Mouse (Mus musculus) heart, embryonic 15.5 days (tissue): Measurements from ENCODE around the gene Gm44790. TPM values are rescaled to one million over a fixed set of nuclear protein-coding genes. Genes with fewer than 3 reads are reported as not detected.

Source experiments
- ATAC-seq: fragments of 200-750 bp; cut with Nextera tagmentation; replicated peaks from 2 replicates; pipeline ENCODE4 v1.8.0; 2017; ENCODE audit warnings: low read depth, moderate TSS enrichment; ENCODE audit not compliant: insufficient number of reproducible peaks, insufficient read depth, low FRiP score
- H3K27ac ChIP-seq: fragments of 300-500 bp; sonication (generic); 2 replicates; pipeline ENCODE4 v1.5.1; 2015; ENCODE audit warnings: mild to moderate bottlenecking, inconsistent platforms
- H3K27me3 ChIP-seq: fragments of 300-500 bp; sonication (generic); 2 replicates; pipeline ENCODE4 v1.6.1; 2015; ENCODE audit warnings: inconsistent platforms
- H3K36me3 ChIP-seq: fragments of 300-500 bp; sonication (generic); 2 replicates; pipeline ENCODE4 v1.6.1; 2015; ENCODE audit warnings: mild to moderate bottlenecking, inconsistent platforms
- H3K4me1 ChIP-seq: fragments of 300-500 bp; sonication (generic); replicated peaks from 2 replicates; pipeline ENCODE4 v1.6.1; 2015; ENCODE audit warnings: inconsistent platforms
- H3K4me2 ChIP-seq: fragments of 300-500 bp; sonication (generic); 2 replicates; pipeline ENCODE4 v1.6.1; 2015; ENCODE audit warnings: inconsistent platforms, mild to moderate bottlenecking, moderate library complexity
- H3K4me3 ChIP-seq: fragments of 300-500 bp; sonication (generic); 2 replicates; pipeline ENCODE4 v1.5.1; 2015; ENCODE audit warnings: mild to moderate bottlenecking, inconsistent platforms
- H3K9ac ChIP-seq: fragments of 300-500 bp; sonication (generic); 2 replicates; pipeline ENCODE4 v1.6.1; 2015; ENCODE audit warnings: mild to moderate bottlenecking, inconsistent platforms
- H3K9me3 ChIP-seq: fragments of 300-500 bp; sonication (generic); replicated peaks from 2 replicates; pipeline ENCODE4 v1.6.1; 2016; ENCODE audit warnings: inconsistent platforms
- WGBS: fragments of 180-500 bp; shearing (Covaris S2); methylation state at CpG from one replicate; pipeline ENCODE4 v1.1.7; 2015; ENCODE audit warnings: mixed read lengths; 5-methylcytosine and 5-hydroxymethylcytosine counted together
- polyA plus RNA-seq: library from polyadenylated mRNA; unstranded; fragments of >200 nt; fragmentation: Nextera tagmentation; extraction: Ambion mirVana; gene quantifications from 2 replicates; pipeline ENCODE4 v1.2.1, GENCODE M21; 2015

The Gm44790 gene
- polyA plus RNA-seq, 1 experiment from 2014 or later: not detected

DNA sequence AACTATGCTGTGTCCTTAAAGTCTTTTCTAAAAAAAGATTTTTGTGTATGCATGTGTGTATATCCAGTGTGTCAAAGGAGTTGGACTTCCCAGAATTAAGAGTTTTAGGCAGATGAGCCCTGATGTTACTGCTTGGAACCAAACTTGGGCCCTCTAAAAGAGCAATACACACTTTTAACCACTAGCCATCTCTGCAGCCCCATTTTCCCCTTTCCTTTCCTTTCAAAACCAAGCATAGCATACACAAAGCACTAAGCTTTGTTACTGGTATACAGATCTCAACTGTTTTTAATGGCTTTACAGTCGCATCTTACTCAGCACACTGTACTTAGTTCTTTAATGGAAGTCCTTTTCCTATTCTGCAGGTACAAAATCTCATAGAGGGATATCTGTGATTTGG is 13.1 kb downstream of the Gm44790 start:
- H3K9me3 ChIP-seq: no peaks in the 10 kb centered on the region
- peak overlapping the region; percentile 83 for H3K4me2 ChIP-seq
- peaks cover 28% of the 10 kb centered on the region for H3K36me3 ChIP-seq
- no peak for ATAC-seq
- peaks cover 4% of the 10 kb centered on the region for H3K4me1 ChIP-seq
- whole genome bisulfite sequencing: 95% methylated on average over 1 of the region's 1 CpGs
- peak overlapping the region; percentile 90; the same call in 1 of the 2 replicates for H3K9ac ChIP-seq
- H3K27ac ChIP-seq: no peak overlapping the region
- H3K27me3 ChIP-seq: no peaks in the 10 kb centered on the region
- H3K4me3 ChIP-seq: peak overlapping the region; percentile 85

DNA sequence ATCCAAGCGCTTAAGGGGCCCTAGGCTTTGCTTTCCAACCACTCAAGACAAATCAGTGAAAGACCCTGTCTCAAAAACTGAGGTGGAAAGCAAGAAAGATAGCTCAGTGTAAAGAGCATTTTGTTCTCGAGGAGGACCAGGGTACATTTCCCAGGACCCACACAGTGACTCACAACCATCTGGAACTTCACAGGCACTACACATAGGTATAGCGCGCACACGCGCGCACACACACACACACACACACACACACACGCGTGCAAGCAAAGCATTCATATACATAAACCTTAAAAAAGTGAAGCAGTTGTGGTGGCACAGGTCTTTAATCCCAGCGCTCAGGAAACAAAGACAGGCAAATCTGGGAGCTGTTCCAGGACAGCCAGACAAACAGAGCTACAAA is 15.1 kb downstream of the Gm44790 start:
- no peak overlapping the region for H3K27ac ChIP-seq
- H3K9me3 ChIP-seq: no peaks in the 10 kb centered on the region
- H3K4me1 ChIP-seq: peaks cover 4% of the 10 kb centered on the region
- no peak overlapping the region for H3K4me2 ChIP-seq
- 93% methylated on average over 10 of the region's 10 CpGs for WGBS
- ATAC-seq: no peak
- H3K4me3 ChIP-seq: no peak overlapping the region
- no peaks in the 10 kb centered on the region for H3K27me3 ChIP-seq
- H3K36me3 ChIP-seq: peaks cover 27% of the 10 kb centered on the region
- no peak overlapping the region for H3K9ac ChIP-seq

DNA sequence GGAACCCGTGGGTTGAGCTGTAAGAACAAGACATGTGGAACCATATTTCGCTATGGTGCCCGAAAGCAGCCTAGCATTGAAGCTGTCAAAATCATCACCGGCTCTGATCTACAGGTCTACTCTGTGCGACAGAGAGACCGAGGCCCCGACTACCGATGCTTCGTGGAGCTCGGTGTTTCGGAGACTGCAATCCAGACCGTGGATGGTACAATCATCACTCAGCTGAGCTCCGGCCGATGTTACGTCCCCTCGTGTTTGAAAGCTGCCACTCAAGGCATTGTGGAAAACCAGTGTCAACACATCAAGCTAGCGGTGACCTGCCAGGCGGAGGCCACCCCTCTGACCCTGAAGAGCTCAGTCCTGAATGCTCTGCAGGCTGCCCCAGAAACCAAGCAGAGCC is 19.1 kb downstream of the Gm44790 start:
- H3K27ac ChIP-seq: no peak overlapping the region
- no peak overlapping the region for H3K9ac ChIP-seq
- no peak overlapping the region for H3K4me2 ChIP-seq
- no peaks in the 10 kb centered on the region for H3K4me1 ChIP-seq
- no peaks in the 10 kb centered on the region for H3K27me3 ChIP-seq
- peaks cover 43% of the 10 kb centered on the region for H3K36me3 ChIP-seq
- 89% methylated on average over 18 of the region's 18 CpGs for WGBS
- H3K9me3 ChIP-seq: no peaks in the 10 kb centered on the region
- ATAC-seq: no peak
- H3K4me3 ChIP-seq: no peak overlapping the region

DNA sequence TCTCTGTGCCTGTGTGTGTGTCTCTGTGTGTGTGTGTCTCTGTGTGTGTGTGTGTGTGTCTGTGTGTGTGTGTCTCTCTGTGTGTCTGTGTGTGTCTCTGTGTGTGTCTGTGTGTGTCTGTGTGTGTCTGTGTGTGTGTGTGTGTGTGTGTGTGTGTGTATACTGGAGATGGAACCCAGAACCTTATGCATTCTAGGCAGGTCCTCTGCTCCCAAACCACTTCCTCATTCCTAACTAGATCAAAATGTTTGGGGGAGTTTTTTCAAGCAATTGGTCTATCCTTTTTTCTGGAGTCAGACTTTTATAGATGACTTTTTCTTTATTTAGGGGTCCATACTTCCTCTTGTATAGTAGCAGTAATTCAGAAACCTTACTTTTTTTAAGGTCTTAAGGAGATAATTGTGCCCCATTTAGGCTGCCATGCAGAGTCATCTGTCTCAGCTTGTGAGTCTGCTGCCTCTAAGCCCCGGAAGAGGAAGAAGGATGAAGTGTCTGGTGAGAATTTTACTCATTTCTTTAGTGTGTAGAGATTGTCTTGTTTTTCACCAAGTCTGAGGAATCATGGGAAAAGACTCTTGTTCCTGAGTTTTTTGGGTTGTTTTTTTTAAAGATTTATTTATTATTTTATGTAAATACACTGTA is 20.6 kb downstream of the Gm44790 start:
- no peak overlapping the region for H3K4me3 ChIP-seq
- H3K4me2 ChIP-seq: no peak overlapping the region
- H3K27ac ChIP-seq: no peak overlapping the region
- H3K27me3 ChIP-seq: no peaks in the 10 kb centered on the region
- no peak overlapping the region for H3K9ac ChIP-seq
- H3K4me1 ChIP-seq: no peaks in the 10 kb centered on the region
- ATAC-seq: no peak
- no peaks in the 10 kb centered on the region for H3K9me3 ChIP-seq
- WGBS: 79% methylated on average over 1 of the region's 1 CpGs
- peaks cover 51% of the 10 kb centered on the region for H3K36me3 ChIP-seq

DNA sequence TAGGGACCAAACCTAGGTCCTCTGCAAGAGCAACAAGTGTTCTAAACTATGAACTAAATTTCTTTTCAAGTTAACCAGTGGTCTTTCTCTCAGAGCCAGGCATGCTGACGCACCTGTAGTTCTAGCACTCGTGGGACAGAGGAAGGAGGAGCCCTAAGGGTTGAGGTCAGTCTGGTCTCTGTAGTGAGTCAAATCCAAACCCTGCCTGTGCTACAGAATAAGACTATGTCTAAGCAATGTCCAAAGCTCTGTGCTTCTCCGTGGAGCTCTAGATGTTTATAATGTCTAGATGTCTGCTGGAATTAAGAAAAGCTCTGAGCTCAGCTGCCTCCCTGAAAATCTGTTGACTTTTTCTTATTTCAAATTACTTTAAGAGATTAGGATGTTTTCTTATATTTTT is 30.3 kb downstream of the Gm44790 start:
- no peaks in the 10 kb centered on the region for H3K27me3 ChIP-seq

DNA sequence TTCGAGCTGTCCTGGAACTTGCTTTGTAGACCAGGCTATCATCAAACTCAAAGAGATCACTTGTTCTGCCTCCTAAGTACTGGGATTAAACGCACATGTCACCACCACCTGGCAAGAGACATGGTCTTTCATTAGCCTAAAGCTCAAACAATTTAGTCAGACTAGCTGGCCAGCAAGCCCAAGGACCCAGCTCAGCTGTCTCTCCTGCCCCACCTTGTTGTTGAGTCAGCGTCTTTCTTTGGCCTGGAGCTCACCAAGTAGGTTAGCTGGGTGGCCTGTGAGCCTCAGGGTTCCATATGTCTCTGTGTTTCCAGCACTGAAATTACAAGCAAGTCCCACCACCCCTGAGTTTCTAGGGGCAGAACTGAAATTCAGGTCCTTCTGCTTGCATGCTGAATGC is 36.6 kb downstream of the Gm44790 start:
- no peak overlapping the region for H3K4me3 ChIP-seq
- H3K9me3 ChIP-seq: no peaks in the 10 kb centered on the region
- H3K4me2 ChIP-seq: no peak overlapping the region
- H3K9ac ChIP-seq: no peak overlapping the region
- 83% methylated on average over 3 of the region's 3 CpGs for WGBS
- peaks cover 39% of the 10 kb centered on the region for H3K36me3 ChIP-seq
- no peaks in the 10 kb centered on the region for H3K4me1 ChIP-seq
- H3K27ac ChIP-seq: no peak overlapping the region
- ATAC-seq: no peak
- no peaks in the 10 kb centered on the region for H3K27me3 ChIP-seq

More for the DNA sequence above, 30.3 kb downstream of the Gm44790 start:
- Histone ChIP-seq H3K4me2 (no peak overlapping the region), H3K4me1 (no peaks in the 10 kb centered on the region), H3K4me3 (no peak overlapping the region), H3K9me3 (no peaks in the 10 kb centered on the region), H3K27ac (no peak overlapping the region), H3K36me3 (peaks cover 35% of the 10 kb centered on the region), H3K9ac (no peak overlapping the region)
- 82% methylated on average over 3 of the region's 3 CpGs for WGBS
- ATAC-seq: no peak

DNA sequence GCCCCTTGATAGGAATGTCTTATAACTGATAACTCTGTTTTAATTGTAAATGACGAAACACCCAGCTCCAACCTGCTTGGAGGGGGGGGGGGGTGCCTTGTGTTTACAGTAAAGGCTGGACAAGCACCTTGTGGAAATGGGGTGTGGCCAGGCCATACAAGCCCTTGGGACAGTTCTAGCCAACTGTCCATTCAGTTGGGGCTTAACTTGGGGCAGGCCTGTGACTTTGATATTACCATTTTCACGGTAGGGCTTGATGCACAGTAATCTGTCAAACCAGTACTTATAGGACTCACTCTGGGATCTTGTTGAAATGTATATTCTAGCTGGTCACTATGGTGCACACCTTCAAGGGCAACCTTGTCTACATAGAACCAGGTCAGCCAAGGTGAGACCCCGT is 44.9 kb downstream of the Gm44790 start:
- no peaks in the 10 kb centered on the region for H3K9me3 ChIP-seq
- peak overlapping the region; percentile 49; the same call in 1 of the 2 replicates for H3K4me3 ChIP-seq
- ATAC-seq: no peak
- WGBS: 82% methylated on average over 3 of the region's 3 CpGs
- H3K27ac ChIP-seq: peak overlapping the region; percentile 89
- no peaks in the 10 kb centered on the region for H3K27me3 ChIP-seq
- H3K4me2 ChIP-seq: peak overlapping the region; percentile 77
- H3K9ac ChIP-seq: peak overlapping the region; percentile 65; the same call in 1 of the 2 replicates
- peaks cover 18% of the 10 kb centered on the region for H3K36me3 ChIP-seq
- H3K4me1 ChIP-seq: peaks cover 35% of the 10 kb centered on the region

DNA sequence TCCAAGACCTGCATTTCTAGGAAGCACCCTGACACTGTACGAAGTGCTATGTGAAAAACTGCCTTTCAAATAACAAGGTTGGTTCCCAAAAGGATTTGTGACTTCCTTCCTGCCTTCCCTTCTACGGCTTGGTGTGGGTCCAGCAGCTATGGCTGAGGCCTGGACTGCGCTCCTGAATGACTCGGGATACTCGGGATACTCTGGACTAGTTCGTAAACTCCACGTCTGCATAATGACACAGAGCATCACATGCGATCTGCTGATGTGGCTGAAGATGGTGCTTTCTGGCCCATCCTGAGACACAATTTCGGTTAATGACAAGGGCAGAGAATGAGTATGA is 45.3 kb downstream of the Gm44790 start:
- WGBS: 18% methylated on average over 9 of the region's 9 CpGs
- ATAC-seq: no peak
- Histone ChIP-seq H3K4me2 (peak overlapping the region; percentile 77), H3K9me3 (no peaks in the 10 kb centered on the region), H3K27ac (peak overlapping the region; percentile 89), H3K36me3 (peaks cover 16% of the 10 kb centered on the region), H3K27me3 (no peaks in the 10 kb centered on the region), H3K4me1 (peaks cover 38% of the 10 kb centered on the region), H3K4me3 (peak overlapping the region; percentile 49), H3K9ac (peak overlapping the region; percentile 65)

DNA sequence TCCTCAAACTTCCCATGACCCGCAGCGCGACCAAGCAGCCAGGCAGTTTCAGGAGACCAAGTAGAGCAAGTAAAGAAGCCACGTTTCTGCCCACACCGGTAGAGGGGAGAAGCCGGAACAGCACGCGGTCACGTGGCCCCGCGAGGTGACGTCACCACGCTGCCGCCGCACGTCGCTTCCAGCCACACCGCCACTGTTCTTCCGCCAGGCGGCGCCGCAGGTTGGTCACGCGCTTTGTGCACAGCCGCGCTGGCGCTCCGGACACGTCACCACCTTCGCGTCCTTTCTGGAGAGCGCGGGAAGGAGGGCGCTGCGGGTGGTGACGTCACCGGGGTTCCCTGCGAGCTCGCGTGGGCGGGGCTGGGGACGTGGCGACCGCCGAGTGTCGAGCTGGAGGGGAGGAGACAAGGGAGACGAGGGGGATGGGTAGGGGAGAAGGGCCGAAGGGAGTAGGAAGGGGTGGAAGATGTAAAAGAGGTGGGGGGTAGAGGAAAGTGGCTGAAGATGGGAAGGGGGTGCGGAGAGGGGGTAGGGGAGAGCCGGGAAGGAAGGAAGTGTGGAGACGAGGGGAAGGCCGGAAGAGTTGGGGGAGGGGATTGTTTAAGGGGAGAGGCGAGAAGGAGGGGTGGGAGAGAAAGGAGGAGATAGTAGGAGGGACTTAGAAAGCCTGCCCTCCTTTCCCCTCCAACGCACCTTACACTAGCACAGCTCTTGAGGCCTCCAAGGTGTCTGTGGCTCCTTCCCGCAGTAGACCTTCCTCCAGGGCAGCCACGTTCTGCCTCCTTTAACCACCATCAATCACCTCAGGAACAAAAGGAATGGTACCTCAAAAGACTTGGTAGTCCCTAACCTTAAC is 45.9 kb downstream of the Gm44790 start:
- peak overlapping the region; percentile 77 for H3K4me2 ChIP-seq
- peaks cover 43% of the 10 kb centered on the region for H3K4me1 ChIP-seq

DNA sequence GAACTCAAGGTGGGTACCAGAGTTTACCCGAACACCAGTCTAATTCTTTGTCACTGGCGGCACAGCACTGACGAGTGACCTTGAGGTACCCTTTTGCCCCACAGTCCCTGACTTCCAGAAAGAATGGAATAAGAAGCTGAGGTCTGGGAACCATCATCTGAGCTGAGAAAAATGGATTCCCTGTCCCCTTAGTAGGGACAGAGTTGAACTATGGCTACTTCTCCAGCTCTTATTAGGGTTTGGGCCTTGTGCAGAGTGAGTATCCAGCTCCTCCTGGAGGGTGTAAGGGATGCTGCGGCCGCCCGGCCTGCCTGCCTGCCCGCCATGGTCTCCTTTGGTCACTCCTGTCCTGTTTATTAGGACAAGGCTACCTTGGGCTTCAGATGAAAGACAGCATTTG is 46.6 kb downstream of the Gm44790 start:
- Histone ChIP-seq H3K27ac (peak overlapping the region; percentile 89), H3K36me3 (peaks cover 11% of the 10 kb centered on the region), H3K4me1 (peaks cover 50% of the 10 kb centered on the region), H3K9me3 (no peaks in the 10 kb centered on the region), H3K27me3 (no peaks in the 10 kb centered on the region), H3K9ac (peak overlapping the region; percentile 42), H3K4me3 (peak overlapping the region; percentile 49), H3K4me2 (peak overlapping the region; percentile 62)
- 66% methylated on average over 7 of the region's 7 CpGs for WGBS
- ATAC-seq: no peak

More for the DNA sequence above, 45.9 kb downstream of the Gm44790 start:
- Histone ChIP-seq H3K9ac (peak overlapping the region; percentile 65), H3K27me3 (no peaks in the 10 kb centered on the region), H3K27ac (peak overlapping the region; percentile 89), H3K36me3 (peaks cover 11% of the 10 kb centered on the region), H3K9me3 (no peaks in the 10 kb centered on the region), H3K4me3 (peak overlapping the region; percentile 49)
- ATAC-seq: peak; percentile 94
- WGBS: under 1% methylated on average over 56 of the region's 56 CpGs

DNA sequence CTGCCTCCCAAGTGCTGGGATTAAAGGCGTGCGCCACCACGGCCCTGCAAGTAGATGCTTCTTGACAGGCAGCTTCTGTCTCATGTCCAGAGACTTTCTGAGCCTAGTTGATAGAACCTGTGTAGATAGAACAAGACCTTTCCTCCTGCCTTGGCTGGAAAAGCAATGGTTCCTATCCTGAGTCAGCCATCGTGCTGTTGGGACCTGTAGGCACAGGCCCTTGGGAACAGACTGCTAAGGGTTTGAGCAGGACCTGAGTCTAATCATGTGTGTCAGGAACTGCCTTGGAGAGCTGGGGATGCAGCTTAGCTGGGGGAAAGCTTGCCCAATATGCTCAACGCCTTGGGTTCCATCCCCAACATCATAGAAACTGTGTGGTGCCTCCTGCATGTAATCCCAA is 47.6 kb downstream of the Gm44790 start:
- H3K27ac ChIP-seq: peak overlapping the region; percentile 81; the same call in 1 of the 2 replicates
- H3K27me3 ChIP-seq: no peaks in the 10 kb centered on the region
- peaks cover 59% of the 10 kb centered on the region for H3K4me1 ChIP-seq
- no peak overlapping the region for H3K4me2 ChIP-seq
- no peak overlapping the region for H3K9ac ChIP-seq
- no peak overlapping the region for H3K4me3 ChIP-seq
- no peaks in the 10 kb centered on the region for H3K9me3 ChIP-seq
- WGBS: 95% methylated on average over 5 of the region's 5 CpGs
- no peak for ATAC-seq
- peaks cover 10% of the 10 kb centered on the region for H3K36me3 ChIP-seq
